Mouse (Mus musculus): Measurements from ENCODE around the gene Reep6. TPM values are rescaled to one million over a fixed set of nuclear protein-coding genes. Genes with fewer than 3 reads are reported as not detected.
A peak's percentile ranks its signal among the peaks of the same experiment; 100 is the strongest.

Gene Reep6
- total and polyA plus RNA-seq, 2 experiments: 112 to 384 TPM

GRCm38 (mm10) chr10:80363734-80364133 lies 34.0 kb downstream of the Reep6 start:
- no peak for TF ChIP-seq POLR2A (IDR thresholded peaks at IDR 0.05; ENCODE audit: extremely low read depth, insufficient read depth, low read length)
- 41% methylated on average over 6 of the region's 6 CpGs for WGBS
- no peaks in the 10 kb centered on the region for H3K27me3 ChIP-seq (ENCODE audit: control insufficient read depth, insufficient read depth, low read length)

GRCm38 (mm10) chr10:80365736-80366135 lies 36.0 kb downstream of the Reep6 start:
- Histone ChIP-seq H3K27me3 (ENCODE audit: control insufficient read depth, insufficient read depth, low read length) (no peaks in the 10 kb centered on the region), H3K36me3 (ENCODE audit: control insufficient read depth, insufficient read depth, low read length) (no peaks in the 10 kb centered on the region)
- WGBS: 62% methylated on average over 6 of the region's 6 CpGs

More at GRCm38 (mm10) chr10:80363734-80364133, 34.0 kb downstream of the Reep6 start:
- no peak for DNase-seq (ENCODE audit: extremely low read depth, low read depth, low spot score)
- H3K4me3 ChIP-seq (ENCODE audit: insufficient read depth, low read depth, low read length): no peak overlapping the region
- no peaks in the 10 kb centered on the region for H3K79me2 ChIP-seq (ENCODE audit: control insufficient read depth, insufficient read depth, low read length)
- peaks cover 3% of the 10 kb centered on the region; the same call in 1 of the 2 replicates for H3K4me1 ChIP-seq (ENCODE audit: control insufficient read depth, insufficient read depth, low read length)
- H3K9ac ChIP-seq (ENCODE audit: low read depth, low read length): no peak overlapping the region
- no peak overlapping the region for H3K27ac ChIP-seq (replicated peaks; ENCODE audit: insufficient read depth, low read depth, low read length)
- H3K36me3 ChIP-seq (ENCODE audit: control insufficient read depth, insufficient read depth, low read length): no peaks in the 10 kb centered on the region

GRCm38 (mm10) chr10:80367954-80368353 lies 38.2 kb downstream of the Reep6 start:
- TF ChIP-seq CTCF (IDR thresholded peaks at IDR 0.05; ENCODE audit: low read depth, low read length): no peak
- peak; percentile 44; the same call in 1 of the 2 replicates for TF ChIP-seq POLR2A (IDR thresholded peaks at IDR 0.05; ENCODE audit: extremely low read depth, insufficient read depth, low read length)
- WGBS: 21% methylated on average over 5 of the region's 5 CpGs
- H3K36me3 ChIP-seq (ENCODE audit: control insufficient read depth, insufficient read depth, low read length): no peaks in the 10 kb centered on the region
- peak overlapping the region; percentile 69 for H3K9ac ChIP-seq (ENCODE audit: low read depth, low read length)
- H3K4me1 ChIP-seq (ENCODE audit: control insufficient read depth, insufficient read depth, low read length): peaks cover 3% of the 10 kb centered on the region; the same call in 1 of the 2 replicates
- peak overlapping the region; percentile 47; the same call in 1 of the 2 replicates for H3K27ac ChIP-seq (replicated peaks; ENCODE audit: insufficient read depth, low read depth, low read length)
- H3K4me3 ChIP-seq (ENCODE audit: insufficient read depth, low read depth, low read length): peak overlapping the region; percentile 44
- H3K27me3 ChIP-seq (ENCODE audit: control insufficient read depth, insufficient read depth, low read length): no peaks in the 10 kb centered on the region
- DNase-seq (ENCODE audit: extremely low read depth, low read depth, low spot score): peak; percentile 96
- no peaks in the 10 kb centered on the region for H3K79me2 ChIP-seq (ENCODE audit: control insufficient read depth, insufficient read depth, low read length)

More at GRCm38 (mm10) chr10:80365736-80366135, 36.0 kb downstream of the Reep6 start:
- DNase-seq (ENCODE audit: extremely low read depth, low read depth, low spot score): no peak
- no peak overlapping the region for H3K27ac ChIP-seq (replicated peaks; ENCODE audit: insufficient read depth, low read depth, low read length)
- TF ChIP-seq POLR2A (IDR thresholded peaks at IDR 0.05; ENCODE audit: extremely low read depth, insufficient read depth, low read length): no peak
- no peak for TF ChIP-seq CTCF (IDR thresholded peaks at IDR 0.05; ENCODE audit: low read depth, low read length)
- H3K4me1 ChIP-seq (ENCODE audit: control insufficient read depth, insufficient read depth, low read length): peaks cover 3% of the 10 kb centered on the region; the same call in 1 of the 2 replicates
- H3K79me2 ChIP-seq (ENCODE audit: control insufficient read depth, insufficient read depth, low read length): no peaks in the 10 kb centered on the region
- no peak overlapping the region for H3K9ac ChIP-seq (ENCODE audit: low read depth, low read length)
- H3K4me3 ChIP-seq (ENCODE audit: insufficient read depth, low read depth, low read length): no peak overlapping the region

- Histone ChIP-seq H3K36me3 (ENCODE audit: control insufficient read depth, insufficient read depth, low read length) (no peaks in the 10 kb centered on the region), H3K4me1 (ENCODE audit: control insufficient read depth, insufficient read depth, low read length) (peaks cover 3% of the 10 kb centered on the region; the same call in 1 of the 2 replicates), H3K79me2 (ENCODE audit: control insufficient read depth, insufficient read depth, low read length) (no peaks in the 10 kb centered on the region), H3K27me3 (ENCODE audit: control insufficient read depth, insufficient read depth, low read length) (no peaks in the 10 kb centered on the region), H3K27ac (replicated peaks; ENCODE audit: insufficient read depth, low read depth, low read length) (no peak overlapping the region), H3K9ac (ENCODE audit: low read depth, low read length) (no peak overlapping the region), H3K4me3 (ENCODE audit: insufficient read depth, low read depth, low read length) (no peak overlapping the region)
- TF ChIP-seq POLR2A (IDR thresholded peaks at IDR 0.05; ENCODE audit: extremely low read depth, insufficient read depth, low read length) (no peak), CTCF (IDR thresholded peaks at IDR 0.05; ENCODE audit: low read depth, low read length) (no peak)
- no peak for DNase-seq (ENCODE audit: extremely low read depth, low read depth, low spot score)
- WGBS: 93% methylated on average over 6 of the region's 6 CpGs
Observed at GRCm38 (mm10) chr10:80368392-80368791, 38.6 kb downstream of the Reep6 start.

- Histone ChIP-seq H3K27ac (replicated peaks; ENCODE audit: insufficient read depth, low read depth, low read length) (no peak overlapping the region), H3K27me3 (ENCODE audit: control insufficient read depth, insufficient read depth, low read length) (no peaks in the 10 kb centered on the region), H3K4me3 (ENCODE audit: insufficient read depth, low read depth, low read length) (no peak overlapping the region), H3K79me2 (ENCODE audit: control insufficient read depth, insufficient read depth, low read length) (no peaks in the 10 kb centered on the region), H3K36me3 (ENCODE audit: control insufficient read depth, insufficient read depth, low read length) (no peaks in the 10 kb centered on the region), H3K4me1 (ENCODE audit: control insufficient read depth, insufficient read depth, low read length) (peaks cover 3% of the 10 kb centered on the region; the same call in 1 of the 2 replicates), H3K9ac (ENCODE audit: low read depth, low read length) (no peak overlapping the region)
- no peak for DNase-seq (ENCODE audit: extremely low read depth, low read depth, low spot score)
- WGBS: 74% methylated on average over 21 of the region's 21 CpGs
- TF ChIP-seq CTCF (IDR thresholded peaks at IDR 0.05; ENCODE audit: low read depth, low read length): peak; percentile 70
- no peak for TF ChIP-seq POLR2A (IDR thresholded peaks at IDR 0.05; ENCODE audit: extremely low read depth, insufficient read depth, low read length)
Observed at GRCm38 (mm10) chr10:80369995-80370747, 40.4 kb downstream of the Reep6 start.

All from liver, adult 2 months (tissue).